Mouse (Mus musculus) embryonic stem cell, embryonic (primary cell): ENCODE measurements at regions not wholly inside any gene's neighbourhood (a gene's known extent, or its start where the extent isn't known, plus 50 kb on each side); places are given as distances from the start of the nearest gene placed in this dataset.

Experiments
- CTCF ChIA-PET, 4 experiments: fragments of 300-600 bp in 2 of 4; fragments of 350-600 bp in 2 of 4; sonication (Branson Sonifier 250); formaldehyde crosslinking; loops; one replicate each; lab custom pipeline; 2022; ENCODE audit warnings: inconsistent platforms in 2 of 4; lab: Charles Lee
- POLR2A ChIA-PET, 4 experiments: fragments of 300-600 bp in 2 of 4; fragments of 350-600 bp in 2 of 4; sonication (Branson Sonifier 250); formaldehyde crosslinking; loops; one replicate each; lab custom pipeline; 2022; ENCODE audit warnings: antibody characterized with exemption in 4 of 4, inconsistent platforms in 1 of 4; lab: Charles Lee

GRCm38 (mm10) chr10:119045059-119045458 is 175.1 kb upstream of the Dyrk2 start:
- ChIA-PET CTCF (no interaction called here), POLR2A (interaction anchor here in 1 of 4 experiments (0.5 to 1.8 kb wide), 2 partner anchors 35 to 49 kb away, joined by 3 to 7 read pairs; no protein-coding TSS in a partner anchor)

GRCm38 (mm10) chr10:119043069-119043468 is 173.1 kb upstream of the Dyrk2 start:
- ChIA-PET CTCF (no interaction called here), POLR2A (interaction anchor here in 1 of 4 experiments (0.6 kb wide), 1 partner anchor 1401 kb away, joined by 3 read pairs; no protein-coding TSS in a partner anchor)

- ChIA-PET CTCF (interaction anchor here in 1 of 4 experiments (0.7 kb wide), 1 partner anchor 39 kb away, joined by 3 read pairs; no protein-coding TSS in a partner anchor), POLR2A (no interaction called here)
Measured at GRCm38 (mm10) chr10:119040205-119040604, 170.2 kb upstream of the Dyrk2 start.

- CTCF ChIA-PET = no interaction called here
- POLR2A ChIA-PET = no interaction called here
Measured at GRCm38 (mm10) chr10:119039732-119040131, 169.7 kb upstream of the Dyrk2 start.

GRCm38 (mm10) chr10:119038991-119039390 is 169.0 kb upstream of the Dyrk2 start:
- ChIA-PET POLR2A (no interaction called here), CTCF (no interaction called here)

- ChIA-PET CTCF (no interaction called here), POLR2A (interaction anchor here in 1 of 4 experiments (0.5 kb wide), 1 partner anchor 204 kb away, joined by 6 read pairs; no protein-coding TSS in a partner anchor)
Measured at GRCm38 (mm10) chr10:119037781-119038180, 167.8 kb upstream of the Dyrk2 start.

- ChIA-PET CTCF (no interaction called here), POLR2A (no interaction called here)
Measured at GRCm38 (mm10) chr10:119035863-119036262, 165.9 kb upstream of the Dyrk2 start.

- ChIA-PET CTCF (interaction anchor here in 1 of 4 experiments (1.1 kb wide), 1 partner anchor 664 kb away, joined by 5 read pairs; no protein-coding TSS in a partner anchor), POLR2A (no interaction called here)
Measured at GRCm38 (mm10) chr10:119034396-119034795, 164.4 kb upstream of the Dyrk2 start.

- POLR2A ChIA-PET = no interaction called here
- CTCF ChIA-PET = interaction anchor here in 1 of 4 experiments (0.8 kb wide), 1 partner anchor 15 kb away, joined by 4 read pairs; no protein-coding TSS in a partner anchor
Measured at GRCm38 (mm10) chr10:119031282-119032275, 161.6 kb upstream of the Dyrk2 start.

GRCm38 (mm10) chr10:119028480-119029137 is 158.6 kb upstream of the Dyrk2 start:
- POLR2A ChIA-PET = no interaction called here
- CTCF ChIA-PET = no interaction called here

- ChIA-PET CTCF (interaction anchor here in 1 of 4 experiments (0.6 kb wide), 1 partner anchor 38 kb away, joined by 5 read pairs; no protein-coding TSS in a partner anchor), POLR2A (no interaction called here)
Measured at GRCm38 (mm10) chr10:119027241-119027901, 157.4 kb upstream of the Dyrk2 start.

- ChIA-PET POLR2A (no interaction called here), CTCF (no interaction called here)
Measured at GRCm38 (mm10) chr10:119026291-119026690, 156.3 kb upstream of the Dyrk2 start.

GRCm38 (mm10) chr10:119024425-119024824 is 154.4 kb upstream of the Dyrk2 start:
- CTCF ChIA-PET = no interaction called here
- POLR2A ChIA-PET = no interaction called here

GRCm38 (mm10) chr10:119019082-119019481 is 149.1 kb upstream of the Dyrk2 start:
- ChIA-PET POLR2A (interaction anchor here in 1 of 4 experiments (0.7 kb wide), 1 partner anchor 648 kb away, joined by 3 read pairs; no protein-coding TSS in a partner anchor), CTCF (no interaction called here)

GRCm38 (mm10) chr10:119018490-119018889 is 148.5 kb upstream of the Dyrk2 start:
- ChIA-PET POLR2A (interaction anchor here in 1 of 4 experiments (0.7 kb wide), 1 partner anchor 649 kb away, joined by 3 read pairs; no protein-coding TSS in a partner anchor), CTCF (no interaction called here)

GRCm38 (mm10) chr10:119016104-119016503 is 146.1 kb upstream of the Dyrk2 start:
- POLR2A ChIA-PET = interaction anchor here in 1 of 4 experiments (1.1 to 1.4 kb wide), 3 partner anchors 11 to 30 kb away, joined by 3 to 4 read pairs (median 3); no protein-coding TSS in a partner anchor
- CTCF ChIA-PET = interaction anchor here in 1 of 4 experiments (0.9 kb wide), 1 partner anchor 64 kb away, joined by 3 read pairs; no protein-coding TSS in a partner anchor

- CTCF ChIA-PET = no interaction called here
- POLR2A ChIA-PET = interaction anchor here in 1 of 4 experiments (1.1 to 1.4 kb wide), 3 partner anchors 10 to 31 kb away, joined by 3 to 4 read pairs (median 3); no protein-coding TSS in a partner anchor
Measured at GRCm38 (mm10) chr10:119015311-119016055, 145.5 kb upstream of the Dyrk2 start.

- CTCF ChIA-PET = interaction anchor here in 1 of 4 experiments (0.6 kb wide), 1 partner anchor 282 kb away, joined by 5 read pairs; no protein-coding TSS in a partner anchor
- POLR2A ChIA-PET = no interaction called here
Measured at GRCm38 (mm10) chr10:119014731-119015130, 144.7 kb upstream of the Dyrk2 start.
